Mouse (Mus musculus) intestine, embryonic 16.5 days (tissue): Measurements from ENCODE around the gene Fam50b. TPM values are rescaled to one million over a fixed set of nuclear protein-coding genes. Genes with fewer than 3 reads are reported as not detected.

Experiments used
- ATAC-seq: fragments of 200-750 bp; cut with Nextera tagmentation; 2 replicates; pipeline ENCODE4 v1.8.0; 2017; ENCODE audit warnings: moderate TSS enrichment, moderate library complexity
- H3K27ac ChIP-seq: fragments of 300-500 bp; sonication (generic); 2 replicates; pipeline ENCODE4 v1.5.1; 2014; ENCODE audit warnings: mild to moderate bottlenecking, low read length
- H3K27me3 ChIP-seq: fragments of 300-500 bp; sonication (generic); replicated peaks from 2 replicates; pipeline ENCODE4 v1.6.1; 2014; ENCODE audit warnings: low read length, control low read depth, mixed read lengths; ENCODE audit not compliant: control insufficient read depth, insufficient read depth
- H3K36me3 ChIP-seq: fragments of 300-500 bp; sonication (generic); 2 replicates; pipeline ENCODE4 v1.6.1; 2014; ENCODE audit warnings: low read length, control low read depth; ENCODE audit not compliant: control insufficient read depth, insufficient read depth
- H3K4me1 ChIP-seq: fragments of 300-500 bp; sonication (generic); 2 replicates; pipeline ENCODE4 v1.6.1; 2014; ENCODE audit warnings: low read length, control low read depth, mixed read lengths; ENCODE audit not compliant: control insufficient read depth, insufficient read depth
- H3K4me2 ChIP-seq: fragments of 300-500 bp; sonication (generic); 2 replicates; pipeline ENCODE4 v1.6.1; 2014; ENCODE audit warnings: low read depth, low read length, control low read depth
- H3K4me3 ChIP-seq: fragments of 300-500 bp; sonication (generic); 2 replicates; pipeline ENCODE4 v1.5.1; 2014; ENCODE audit warnings: mild to moderate bottlenecking, low read length
- H3K9ac ChIP-seq: fragments of 300-500 bp; sonication (generic); 2 replicates; pipeline ENCODE4 v1.6.1; 2014; ENCODE audit warnings: low read depth, low read length
- H3K9me3 ChIP-seq: fragments of 300-500 bp; sonication (generic); 2 replicates; pipeline ENCODE4 v1.6.1; 2016; ENCODE audit warnings: low read length, control low read depth; ENCODE audit not compliant: control insufficient read depth
- WGBS: fragments of 180-500 bp; shearing (Covaris S2); extraction: QIAGEN DNeasy Blood & Tissue Kit; methylation state at CpG from one replicate; pipeline ENCODE4 v1.1.7; 2014; 5-methylcytosine and 5-hydroxymethylcytosine counted together
- polyA plus RNA-seq: library from polyadenylated mRNA; unstranded; fragments of >200 nt; fragmentation: Nextera tagmentation; extraction: Ambion mirVana; gene quantifications from 2 replicates; pipeline ENCODE4 v1.2.1, GENCODE M21; 2015

The Fam50b gene
- polyA plus RNA-seq, 1 experiment from 2014 or later, result not detected

- Histone ChIP-seq H3K36me3 (no peaks in the 10 kb centered on the region), H3K4me2 (no peak overlapping the region), H3K9me3 (no peaks in the 10 kb centered on the region), H3K27me3 (no peaks in the 10 kb centered on the region), H3K4me3 (no peak overlapping the region), H3K4me1 (no peaks in the 10 kb centered on the region), H3K27ac (no peak overlapping the region), H3K9ac (no peak overlapping the region)
- WGBS, result 63% methylated on average over 3 of the region's 3 CpGs
- 0 out of 2 replicates have a peak, but pooled peaks have one; percentile 28 for ATAC-seq
Measured at GRCm38 (mm10) chr13:34748530-34748929, 13.9 kb downstream of the Fam50b start.

GRCm38 (mm10) chr13:34759202-34759601, 24.6 kb downstream of the Fam50b start:
- Histone ChIP-seq H3K36me3 (no peaks in the 10 kb centered on the region), H3K4me2 (no peak overlapping the region), H3K27ac (no peak overlapping the region), H3K9ac (no peak overlapping the region), H3K27me3 (no peaks in the 10 kb centered on the region), H3K4me1 (peaks cover 8% of the 10 kb centered on the region), H3K9me3 (no peaks in the 10 kb centered on the region), H3K4me3 (no peak overlapping the region)
- no peak for ATAC-seq
- 98% methylated on average over 9 of the region's 9 CpGs for WGBS

GRCm38 (mm10) chr13:34760518-34761287, 26.1 kb downstream of the Fam50b start:
- Histone ChIP-seq H3K9ac (no peak overlapping the region), H3K36me3 (no peaks in the 10 kb centered on the region), H3K27ac (no peak overlapping the region), H3K4me2 (no peak overlapping the region), H3K4me1 (peaks cover 8% of the 10 kb centered on the region), H3K9me3 (no peaks in the 10 kb centered on the region), H3K27me3 (no peaks in the 10 kb centered on the region), H3K4me3 (no peak overlapping the region)
- ATAC-seq, result no peak; the same call in 1 of the 2 replicates
- 26% methylated on average over 7 of the region's 7 CpGs for WGBS

GRCm38 (mm10) chr13:34762136-34762535, 27.5 kb downstream of the Fam50b start:
- H3K4me2 ChIP-seq, result no peak overlapping the region
- 35% methylated on average over 5 of the region's 5 CpGs for WGBS
- H3K4me1 ChIP-seq, result peaks cover 8% of the 10 kb centered on the region
- H3K9ac ChIP-seq, result no peak overlapping the region
- H3K4me3 ChIP-seq, result no peak overlapping the region
- H3K27ac ChIP-seq, result no peak overlapping the region
- H3K27me3 ChIP-seq, result no peaks in the 10 kb centered on the region
- ATAC-seq, result peak; percentile 58
- no peaks in the 10 kb centered on the region for H3K9me3 ChIP-seq
- no peaks in the 10 kb centered on the region for H3K36me3 ChIP-seq

GRCm38 (mm10) chr13:34762865-34763264, 28.2 kb downstream of the Fam50b start:
- ATAC-seq, result peak; percentile 56; the same call in 1 of the 2 replicates
- Histone ChIP-seq H3K27me3 (no peaks in the 10 kb centered on the region), H3K9me3 (no peaks in the 10 kb centered on the region), H3K36me3 (no peaks in the 10 kb centered on the region), H3K4me2 (no peak overlapping the region), H3K27ac (no peak overlapping the region), H3K4me3 (no peak overlapping the region), H3K4me1 (peaks cover 8% of the 10 kb centered on the region), H3K9ac (no peak overlapping the region)
- WGBS, result 57% methylated on average over 4 of the region's 4 CpGs

GRCm38 (mm10) chr13:34765269-34765668, 30.6 kb downstream of the Fam50b start:
- no peak overlapping the region for H3K27ac ChIP-seq
- no peaks in the 10 kb centered on the region for H3K36me3 ChIP-seq
- H3K9me3 ChIP-seq, result no peaks in the 10 kb centered on the region
- 75% methylated on average over 5 of the region's 5 CpGs for WGBS
- H3K4me1 ChIP-seq, result peaks cover 8% of the 10 kb centered on the region
- no peaks in the 10 kb centered on the region for H3K27me3 ChIP-seq
- ATAC-seq, result no peak
- H3K4me3 ChIP-seq, result no peak overlapping the region
- no peak overlapping the region for H3K9ac ChIP-seq
- H3K4me2 ChIP-seq, result no peak overlapping the region

GRCm38 (mm10) chr13:34766572-34766971, 31.9 kb downstream of the Fam50b start:
- WGBS, result 56% methylated on average over 4 of the region's 4 CpGs
- Histone ChIP-seq H3K27ac (no peak overlapping the region), H3K9ac (no peak overlapping the region), H3K4me2 (no peak overlapping the region), H3K4me1 (0 out of 2 replicates have a peak, but pooled peaks cover 4% of the 10 kb centered on the region), H3K36me3 (no peaks in the 10 kb centered on the region), H3K27me3 (no peaks in the 10 kb centered on the region), H3K4me3 (no peak overlapping the region), H3K9me3 (no peaks in the 10 kb centered on the region)
- no peak for ATAC-seq

- no peaks in the 10 kb centered on the region for H3K36me3 ChIP-seq
- no peak overlapping the region for H3K27ac ChIP-seq
- no peak overlapping the region for H3K4me3 ChIP-seq
- H3K9ac ChIP-seq, result no peak overlapping the region
- H3K27me3 ChIP-seq, result no peaks in the 10 kb centered on the region
- WGBS, result 77% methylated on average over 18 of the region's 18 CpGs
- H3K4me1 ChIP-seq, result no peaks in the 10 kb centered on the region
- ATAC-seq, result no peak
- no peak overlapping the region for H3K4me2 ChIP-seq
- H3K9me3 ChIP-seq, result no peaks in the 10 kb centered on the region
Measured at GRCm38 (mm10) chr13:34767527-34768292, 33.1 kb downstream of the Fam50b start.

GRCm38 (mm10) chr13:34776767-34777166, 42.1 kb downstream of the Fam50b start:
- H3K4me3 ChIP-seq, result no peak overlapping the region
- H3K9ac ChIP-seq, result no peak overlapping the region
- ATAC-seq, result no peak
- no peaks in the 10 kb centered on the region for H3K9me3 ChIP-seq
- H3K27ac ChIP-seq, result no peak overlapping the region
- no peak overlapping the region for H3K4me2 ChIP-seq
- no peaks in the 10 kb centered on the region; the same call in 1 of the 2 replicates for H3K4me1 ChIP-seq
- 59% methylated on average over 3 of the region's 3 CpGs for WGBS
- H3K36me3 ChIP-seq, result no peaks in the 10 kb centered on the region
- no peaks in the 10 kb centered on the region for H3K27me3 ChIP-seq
